Mouse (Mus musculus) forebrain, embryonic 10.5 days (tissue): ENCODE measurements around the gene Rpl41. TPM values are rescaled to one million over a fixed set of nuclear protein-coding genes. Genes with fewer than 3 reads are reported as not detected.

Experiments used
- DNase-seq: peaks from one replicate; pipeline ENCODE4 v3.0.0-alpha.2; 2017; ENCODE audit warnings: low spot score; ENCODE audit errors: extremely low spot score
- H3K27ac ChIP-seq: fragments of 300-500 bp; sonication (generic); 2 replicates; pipeline ENCODE4 v1.5.1; 2016; ENCODE audit warnings: mild to moderate bottlenecking
- H3K27me3 ChIP-seq: fragments of 300-500 bp; sonication (generic); 2 replicates; pipeline ENCODE4 v1.6.1; 2016; ENCODE audit warnings: mild to moderate bottlenecking; ENCODE audit not compliant: poor library complexity, severe bottlenecking
- H3K36me3 ChIP-seq: fragments of 300-500 bp; sonication (generic); replicated peaks from 2 replicates; pipeline ENCODE4 v1.6.1; 2016; ENCODE audit warnings: mild to moderate bottlenecking, moderate library complexity
- H3K4me1 ChIP-seq: fragments of 300-500 bp; sonication (generic); 2 replicates; pipeline ENCODE4 v1.6.1; 2016
- H3K4me3 ChIP-seq: fragments of 300-500 bp; sonication (generic); 2 replicates; pipeline ENCODE4 v1.5.1; 2016; ENCODE audit warnings: mild to moderate bottlenecking, moderate library complexity
- H3K9me3 ChIP-seq: fragments of 300-500 bp; sonication (generic); 2 replicates; pipeline ENCODE4 v1.6.1; 2016; ENCODE audit warnings: mild to moderate bottlenecking, moderate library complexity
- WGBS: fragments of 180-500 bp; shearing (Covaris S2); methylation state at CpG from one replicate; pipeline ENCODE4 v1.1.7; 2016; 5-methylcytosine and 5-hydroxymethylcytosine counted together
- microRNA-seq: library from miRNA; unstranded; fragments of <30 nt; microRNA quantifications from one replicate; pipeline ENCODE4, GENCODE M21; 2017
- polyA plus RNA-seq: library from polyadenylated mRNA; unstranded; fragments of >200 nt; fragmentation: Nextera tagmentation; extraction: Ambion mirVana; gene quantifications from 2 replicates; pipeline ENCODE4 v1.2.1, GENCODE M21; 2016

The Rpl41 gene
- polyA plus RNA-seq, 1 experiment from 2014 or later, result 3,608 TPM

DNA sequence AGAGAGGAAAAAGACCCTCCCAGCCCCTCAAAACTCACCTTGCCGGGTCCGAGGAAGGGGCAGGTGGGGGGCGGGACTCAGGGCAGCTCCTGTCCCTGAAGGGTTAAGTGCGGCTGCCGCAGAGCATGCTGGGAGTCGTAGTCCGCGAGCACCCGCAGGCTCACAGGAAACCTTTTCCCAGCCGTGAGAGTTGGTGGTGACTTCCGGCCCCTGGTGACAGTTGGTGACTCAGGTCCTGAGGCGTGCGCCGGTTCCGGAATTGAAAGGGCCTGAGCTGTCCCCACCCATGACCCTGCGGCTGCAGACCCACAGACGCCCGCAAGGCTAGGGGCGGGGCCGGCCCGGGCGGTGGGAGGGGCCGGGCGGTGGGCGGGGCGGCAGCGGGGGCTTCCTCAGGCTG lies 50.5 kb downstream of the Rpl41 start, which contains the start of gene Myl6b:
Gene Myl6b, minus strand, starts transcription at position 96 of the 400 bp plus-strand sequence.
- WGBS, result under 1% methylated on average over 27 of the region's 27 CpGs
- Histone ChIP-seq H3K27me3 (peaks cover 14% of the 10 kb centered on the region), H3K27ac (peak within 1 kb of the TSS; percentile 81), H3K9me3 (no peaks in the 10 kb centered on the region), H3K4me3 (peak within 1 kb of the TSS; percentile 67), H3K4me1 (peaks cover 43% of the 10 kb centered on the region), H3K36me3 (no peaks in the 10 kb centered on the region)
- DNase-seq, result peak; percentile 97

Small RNA genes lying within 50 kb of the gene (microRNA-seq; reads per million reads assigned to microRNA genes)
- not detected for gene Gm47275
- not detected for gene Mir6916
- gene Mir6917, result not detected

Other genes with a start within 250 kb of the Rpl41 start
- 42.1 and 45.3 TPM in 2 replicates for gene Pan2, start 246.0 kb downstream of the Rpl41 start, polyA plus RNA-seq
- 253 and 256 TPM in 2 replicates for gene Cnpy2, start 226.8 kb downstream of the Rpl41 start, polyA plus RNA-seq
- gene Cs, start 211.6 kb downstream of the Rpl41 start, polyA plus RNA-seq, result 256 and 265 TPM in 2 replicates
- gene Coq10a, start 180.3 kb downstream of the Rpl41 start, polyA plus RNA-seq, result 9.2 and 10.1 TPM in 2 replicates
- gene Ankrd52, start 172.2 kb downstream of the Rpl41 start, polyA plus RNA-seq, result 11.1 and 13.1 TPM in 2 replicates
- 0.30 TPM in 1 of 2 replicates, not detected in the other for gene Slc39a5, start 148.1 kb downstream of the Rpl41 start, polyA plus RNA-seq
- 161 and 164 TPM in 2 replicates for gene Nabp2, start 137.8 kb downstream of the Rpl41 start, polyA plus RNA-seq
- 40.9 and 42.9 TPM in 2 replicates for gene Rnf41, start 137.6 kb downstream of the Rpl41 start, polyA plus RNA-seq
- 72.0 and 73.6 TPM in 2 replicates for gene Smarcc2, start 90.1 kb downstream of the Rpl41 start, polyA plus RNA-seq
- gene Myl6, start 55.2 kb downstream of the Rpl41 start, polyA plus RNA-seq, result 712 and 780 TPM in 2 replicates
- gene Myl6b, start 50.6 kb downstream of the Rpl41 start, polyA plus RNA-seq, result 1.9 and 2.0 TPM in 2 replicates
- gene Esyt1, start 23.4 kb downstream of the Rpl41 start, polyA plus RNA-seq, result 8.6 and 10.3 TPM in 2 replicates
- 11.8 and 14.0 TPM in 2 replicates for gene Zc3h10, start 1.5 kb downstream of the Rpl41 start, polyA plus RNA-seq
- gene Pa2g4, start 16.7 kb upstream of the Rpl41 start, polyA plus RNA-seq, result 298 and 302 TPM in 2 replicates
- 3.0 and 3.1 TPM in 2 replicates for gene Erbb3, start 40.3 kb upstream of the Rpl41 start, polyA plus RNA-seq
- 574 and 577 TPM in 2 replicates for gene Rps26, start 77.4 kb upstream of the Rpl41 start, polyA plus RNA-seq
- gene Ikzf4, start 96.7 kb upstream of the Rpl41 start, polyA plus RNA-seq, result 3.2 and 3.9 TPM in 2 replicates
- 10.8 and 10.9 TPM in 2 replicates for gene Suox, start 124.8 kb upstream of the Rpl41 start, polyA plus RNA-seq
- 63.4 and 68.8 TPM in 2 replicates for gene Rab5b, start 147.0 kb upstream of the Rpl41 start, polyA plus RNA-seq
- 7.2 and 24.4 TPM in 2 replicates for gene Pmel, start 154.9 kb upstream of the Rpl41 start, polyA plus RNA-seq
- gene Cdk2, start 155.7 kb upstream of the Rpl41 start, polyA plus RNA-seq, result 119 and 120 TPM in 2 replicates
- 3.5 and 3.6 TPM in 2 replicates for gene Dgka, start 195.6 kb upstream of the Rpl41 start, polyA plus RNA-seq
- 57.1 and 63.8 TPM in 2 replicates for gene Pym1, start 198.6 kb upstream of the Rpl41 start, polyA plus RNA-seq
- gene Mmp19, start 241.6 kb upstream of the Rpl41 start, polyA plus RNA-seq, result 0.24 and 0.44 TPM in 2 replicates